Mouse (Mus musculus) right cerebral cortex, postnatal 36 days (tissue): ENCODE measurements around the gene Asb18.

Experiments used
- DNase-seq, 2 experiments: peaks; one replicate each; pipeline ENCODE4 v3.0.0; 2022; ENCODE audit warnings: low spot score in 2 of 2, mixed read lengths in 1 of 2

Gene Asb18

DNA sequence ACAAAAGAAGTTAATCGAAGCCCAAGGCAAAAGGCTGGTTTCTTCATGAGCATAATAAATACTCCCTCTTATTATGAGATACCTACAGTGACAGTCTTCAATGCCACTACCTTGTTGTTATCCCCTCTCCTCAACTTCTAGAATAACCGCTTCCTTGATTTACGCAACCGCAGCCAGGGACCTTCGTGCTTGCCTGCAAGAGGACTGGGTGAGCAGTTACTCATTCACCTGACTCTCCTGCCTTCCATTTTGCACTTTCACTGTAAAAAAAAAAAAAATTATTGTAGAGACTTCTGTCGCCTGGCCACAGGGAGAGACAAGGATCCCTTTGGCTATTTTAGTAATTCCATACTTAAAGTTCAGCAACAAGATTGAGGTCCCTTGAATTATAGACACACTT lies 81.4 kb downstream of the Asb18 start:
- no peak for DNase-seq

DNA sequence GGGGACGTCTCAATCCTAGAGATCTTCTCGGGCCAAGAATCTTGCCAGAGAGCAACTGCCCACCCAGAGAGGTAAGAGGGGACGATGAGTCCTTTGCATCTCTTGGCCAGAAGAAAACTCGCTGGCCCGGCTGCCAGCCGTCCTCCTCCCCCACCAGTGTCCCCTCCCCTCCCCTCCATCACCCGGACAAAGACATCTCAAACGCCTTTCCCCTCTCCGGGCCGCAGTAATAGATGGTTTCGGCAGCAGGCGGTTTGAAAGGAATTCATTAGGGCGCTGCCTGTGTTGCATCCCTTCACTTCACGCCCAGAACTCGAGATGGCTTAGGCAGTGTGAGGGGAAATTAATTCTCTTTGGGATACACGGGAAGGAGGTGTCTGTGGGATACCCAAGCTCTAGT lies 81.8 kb downstream of the Asb18 start:
- DNase-seq: no peak

DNA sequence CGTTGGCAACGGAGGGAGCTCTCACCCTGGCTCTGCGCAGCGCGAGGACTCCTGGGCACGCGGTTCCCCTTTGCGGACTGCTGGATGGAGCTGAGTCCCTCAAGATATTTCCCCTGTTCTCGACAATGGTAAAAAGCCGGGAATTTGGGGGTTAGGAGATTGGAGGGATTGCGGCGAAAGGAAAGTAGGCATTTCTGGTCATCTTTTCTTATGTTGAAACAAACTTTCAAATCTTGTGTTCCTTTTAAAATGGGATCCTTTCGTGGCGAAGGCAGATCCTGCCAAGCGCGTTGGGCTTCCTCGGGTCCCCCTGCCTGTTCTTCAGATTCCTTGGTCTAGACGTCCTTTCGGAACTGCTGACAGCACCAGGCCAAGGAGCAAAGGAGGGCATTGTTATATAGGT lies 82.4 kb downstream of the Asb18 start:
- DNase-seq: no peak

DNA sequence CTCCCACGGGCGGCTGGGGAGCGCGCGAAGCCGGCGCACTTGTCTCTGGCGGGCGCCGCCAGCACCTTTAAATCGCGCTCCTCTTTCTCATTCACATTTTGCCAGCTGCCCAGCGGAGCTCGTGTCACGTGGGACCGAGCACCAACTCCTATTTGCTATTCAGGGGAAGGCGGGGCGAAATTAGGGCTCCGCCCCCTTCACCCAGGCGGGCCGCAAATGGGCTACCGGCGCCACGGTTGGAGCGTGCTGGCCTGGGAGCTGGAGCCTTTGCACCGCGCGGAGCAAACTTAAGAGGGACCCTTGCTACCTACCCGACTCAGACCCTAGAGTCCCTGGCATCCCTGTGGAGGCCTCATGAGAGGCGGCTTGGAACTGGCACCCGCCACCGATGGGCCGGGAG lies 83.3 kb downstream of the Asb18 start, which contains the start of gene Gbx2:
Gbx2 (minus strand) TSS at position 60 of the 400 bp plus-strand sequence.
- no peak for DNase-seq

DNA sequence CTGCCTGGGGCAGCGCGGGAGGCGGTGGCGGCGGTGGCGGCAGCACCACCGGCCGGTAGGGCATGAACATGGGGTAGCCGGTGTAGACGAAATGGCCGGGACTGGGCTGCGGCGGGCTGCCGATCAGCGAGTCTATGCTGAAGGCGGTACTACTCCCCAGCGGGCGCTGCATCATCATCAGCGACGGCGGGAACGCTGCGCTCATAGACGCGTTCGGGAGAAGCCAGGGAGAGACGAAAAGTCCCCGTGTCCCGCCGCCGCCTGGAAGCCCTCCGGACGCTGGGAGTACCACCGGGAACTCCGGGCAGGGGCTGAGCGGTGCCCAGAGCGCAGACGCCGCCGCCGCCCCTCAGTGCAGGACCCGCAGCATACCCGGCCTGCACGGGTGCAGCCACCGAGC lies 83.9 kb downstream of the Asb18 start:
- DNase-seq: no peak

DNA sequence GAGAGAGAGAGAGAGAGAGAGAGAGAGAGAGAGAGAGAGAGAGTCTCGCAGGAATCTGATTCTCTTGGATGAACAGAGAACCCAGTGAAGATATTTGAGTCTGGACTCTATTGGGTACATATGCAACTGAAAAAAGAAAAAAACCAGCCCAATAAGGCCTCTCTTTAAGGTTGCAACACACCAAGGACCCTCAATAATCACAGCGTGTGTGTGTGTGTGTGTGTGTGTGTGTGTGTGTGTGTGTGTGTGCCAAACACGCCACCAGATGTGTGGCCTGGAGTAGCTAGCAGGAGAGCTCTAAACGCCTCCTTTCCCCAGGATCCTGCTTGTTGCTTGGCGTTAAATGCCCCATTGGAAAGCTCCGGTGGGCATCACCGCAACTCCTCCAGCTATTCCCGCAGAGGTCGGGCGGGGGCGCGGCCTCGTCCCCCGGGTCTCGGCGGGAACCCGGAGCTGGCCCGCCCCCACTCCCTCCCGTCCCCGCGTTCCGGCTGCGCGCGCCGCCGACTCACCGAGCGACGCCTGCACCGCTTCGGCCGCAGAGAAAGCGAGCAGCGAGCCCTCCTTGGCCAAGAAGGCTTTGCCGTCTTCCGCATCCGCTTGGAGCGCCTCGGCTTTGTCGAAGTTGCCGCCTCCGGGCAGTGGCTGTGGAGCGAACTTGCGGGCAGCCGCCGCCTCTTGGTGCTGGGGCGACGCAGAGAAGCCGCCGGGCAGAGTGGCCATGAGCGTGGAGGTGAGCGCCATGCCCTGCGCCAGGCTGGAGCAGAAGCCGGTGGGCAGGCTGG lies 84.6 kb downstream of the Asb18 start:
- DNase-seq: no peak

DNA sequence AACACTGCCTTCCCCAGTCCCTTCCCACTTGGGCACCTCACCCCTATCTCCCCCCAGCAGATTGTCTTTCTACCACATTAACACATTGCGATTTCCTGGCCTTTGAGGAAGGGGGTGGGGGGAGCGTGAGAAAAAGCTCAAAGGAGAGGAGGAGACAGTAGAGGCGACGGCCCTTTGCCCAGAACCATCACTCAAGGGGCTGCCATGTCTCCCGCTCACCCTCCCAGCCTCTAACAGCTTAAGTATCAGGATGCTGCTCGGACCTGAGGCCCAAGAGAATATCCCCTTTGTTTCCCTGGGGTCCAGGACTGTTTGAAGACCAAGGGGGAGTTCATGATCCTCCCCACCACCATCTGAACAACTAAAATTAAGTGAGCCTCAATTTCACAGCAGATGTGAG lies 85.3 kb downstream of the Asb18 start:
- DNase-seq: no peak

DNA sequence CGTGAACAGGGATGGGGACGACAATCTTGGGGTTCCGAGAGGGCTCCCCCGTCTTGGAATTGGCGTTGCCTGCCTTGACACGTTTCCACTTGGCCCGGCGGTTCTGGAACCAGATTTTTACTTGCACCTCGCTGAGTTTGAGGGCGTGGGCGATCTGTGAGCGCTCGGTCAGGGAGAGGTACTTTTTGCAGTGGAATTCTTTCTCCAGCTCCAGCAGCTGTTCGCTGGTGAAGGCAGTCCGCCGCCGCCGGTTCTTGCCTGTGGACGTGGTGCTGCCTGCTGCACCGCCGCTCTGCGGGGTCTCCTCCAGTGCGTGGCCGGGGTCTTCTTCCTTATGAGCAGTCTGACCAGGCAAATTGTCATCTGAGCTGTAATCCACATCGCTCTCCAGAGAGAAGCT lies 85.8 kb downstream of the Asb18 start:
- no peak for DNase-seq

DNA sequence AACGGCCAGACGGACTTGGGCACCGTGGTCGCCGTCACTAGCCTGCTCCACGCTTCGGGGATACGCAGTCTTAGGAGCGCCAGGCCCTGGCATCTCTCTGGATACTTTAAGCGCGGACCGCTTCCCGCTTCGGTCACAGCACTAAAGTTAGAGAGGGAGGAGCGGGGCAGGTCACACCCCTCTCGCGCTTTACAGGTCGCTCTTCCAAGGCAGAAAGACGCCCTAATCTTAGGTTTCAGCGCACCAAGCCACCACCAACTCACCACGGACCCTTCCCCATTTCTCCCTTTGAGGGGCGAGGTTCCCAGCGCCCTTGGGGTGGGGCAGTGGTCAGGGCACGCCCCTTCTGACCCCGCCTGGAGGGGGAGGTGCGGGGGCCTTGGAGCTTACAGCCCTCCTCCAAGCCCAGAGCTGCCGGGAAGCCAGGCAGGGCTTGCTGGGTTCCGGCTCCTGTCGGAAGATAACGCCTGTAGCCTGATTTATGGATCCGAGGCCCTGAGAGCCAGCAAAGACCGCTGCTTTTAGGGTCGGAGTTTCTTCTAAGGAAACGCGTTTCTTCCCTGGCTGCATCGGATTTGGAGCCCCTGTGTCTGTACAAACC lies 87.3 kb downstream of the Asb18 start:
- DNase-seq: no peak

DNA sequence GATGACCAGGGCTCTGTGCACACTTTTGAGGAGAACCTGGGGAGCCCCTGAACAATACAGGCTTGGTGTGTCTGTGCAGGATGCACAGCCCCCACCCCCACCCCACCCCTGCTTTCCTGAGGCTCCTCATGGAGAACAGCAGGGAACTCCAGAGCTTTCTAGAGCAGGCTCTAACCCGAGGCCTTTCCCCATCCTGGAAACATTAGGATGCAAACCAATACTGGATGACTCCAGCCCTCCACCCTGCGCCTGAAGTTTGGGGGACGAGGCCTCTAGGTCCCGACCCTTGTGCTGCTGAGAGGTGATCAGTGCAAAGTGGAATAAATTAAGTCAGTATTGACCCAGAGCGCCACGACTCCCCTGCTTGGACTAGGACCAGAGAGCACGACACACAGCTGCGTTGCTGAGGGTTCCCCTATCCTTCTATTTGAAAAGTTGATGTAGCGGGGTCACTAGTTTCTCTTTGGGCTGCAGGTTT lies 87.8 kb downstream of the Asb18 start:
- no peak for DNase-seq

DNA sequence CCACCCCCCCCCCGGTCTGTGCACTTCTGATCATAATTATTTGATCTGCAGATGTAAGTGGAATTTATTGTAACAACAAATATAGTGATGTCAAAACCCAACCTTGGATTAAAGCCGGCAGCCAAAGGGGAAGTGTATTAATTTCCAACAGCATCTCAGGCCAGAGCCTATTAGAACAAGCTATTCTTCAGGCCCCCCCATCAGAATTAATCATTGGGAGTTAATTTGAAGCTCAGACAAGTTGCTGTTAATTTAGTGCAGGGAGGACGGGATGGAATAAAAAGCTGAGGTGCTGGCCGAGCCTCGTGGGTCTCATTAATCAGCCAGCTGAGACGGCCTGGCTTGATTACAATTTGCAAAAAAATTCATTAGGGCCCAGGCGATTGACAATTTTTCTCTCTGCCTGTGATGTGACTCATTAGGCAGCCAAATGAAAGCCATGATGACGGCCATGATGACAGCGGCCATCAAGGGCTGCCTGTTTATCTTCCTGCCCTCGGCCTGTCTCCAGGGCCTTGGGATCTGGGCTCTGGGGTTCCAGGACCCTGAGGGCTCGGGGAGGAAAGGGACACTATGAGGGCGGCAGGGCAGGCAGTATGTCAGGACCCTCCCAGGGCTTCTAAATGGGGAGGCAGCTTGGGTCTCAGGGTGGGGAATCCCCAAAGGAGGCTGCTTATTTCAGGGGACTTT lies 88.8 kb downstream of the Asb18 start:
- DNase-seq: no peak

DNA sequence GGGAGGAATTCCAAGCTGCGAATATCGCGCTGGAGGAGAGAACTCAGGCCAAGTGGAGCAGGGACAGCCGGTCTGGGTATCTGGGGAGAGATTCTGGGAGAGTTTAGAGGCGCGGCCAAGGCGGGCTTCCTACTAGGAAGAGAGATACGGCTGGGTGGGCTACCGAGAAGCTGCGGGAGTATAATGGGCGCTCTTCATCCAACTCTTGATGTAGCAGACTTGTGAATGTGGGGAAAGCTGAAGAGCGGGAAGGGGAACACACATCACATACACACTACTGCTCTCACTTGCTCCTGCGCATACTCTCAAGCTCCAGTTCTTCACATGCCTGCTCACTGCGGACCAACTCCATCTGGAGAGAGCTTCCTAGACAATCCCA lies 90.8 kb downstream of the Asb18 start:
- DNase-seq: no peak

DNA sequence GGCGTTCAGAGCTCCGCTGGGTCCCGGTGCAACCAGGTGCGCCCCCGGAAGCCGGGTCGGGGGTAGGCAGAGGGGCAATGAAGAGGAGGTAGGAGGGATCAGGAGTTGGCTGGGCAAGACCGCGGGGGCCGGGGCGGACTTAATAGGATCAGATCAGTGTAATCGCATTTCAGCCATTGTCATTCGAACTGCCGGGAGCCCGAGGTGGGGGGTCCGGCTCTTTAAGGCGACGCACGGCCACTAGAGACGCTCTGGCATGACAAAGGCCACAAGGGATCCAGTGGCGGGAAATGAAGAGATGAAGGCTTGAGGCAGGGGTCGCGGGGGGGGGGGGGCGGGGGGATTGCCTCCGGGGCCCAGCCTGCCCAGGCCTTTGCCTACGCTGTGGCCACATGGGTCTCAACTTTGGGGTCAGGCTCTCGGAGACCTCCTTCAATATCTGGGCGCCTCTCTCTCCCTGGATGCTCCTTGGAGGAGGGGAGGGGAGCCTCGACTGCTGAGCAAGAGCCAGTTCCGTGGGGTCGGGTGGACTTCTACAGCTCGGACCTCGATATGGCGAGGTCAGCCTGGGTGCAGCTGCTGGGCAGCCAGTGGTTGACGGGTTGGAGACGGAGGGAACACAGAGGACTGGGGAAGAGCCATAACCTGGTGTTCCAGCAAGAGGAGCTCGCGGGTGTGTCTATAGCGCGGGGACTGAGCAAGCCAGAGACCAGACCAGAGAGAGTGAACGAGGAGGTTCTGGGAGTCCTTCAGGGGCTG lies 91.4 kb downstream of the Asb18 start:
- DNase-seq: no peak

DNA sequence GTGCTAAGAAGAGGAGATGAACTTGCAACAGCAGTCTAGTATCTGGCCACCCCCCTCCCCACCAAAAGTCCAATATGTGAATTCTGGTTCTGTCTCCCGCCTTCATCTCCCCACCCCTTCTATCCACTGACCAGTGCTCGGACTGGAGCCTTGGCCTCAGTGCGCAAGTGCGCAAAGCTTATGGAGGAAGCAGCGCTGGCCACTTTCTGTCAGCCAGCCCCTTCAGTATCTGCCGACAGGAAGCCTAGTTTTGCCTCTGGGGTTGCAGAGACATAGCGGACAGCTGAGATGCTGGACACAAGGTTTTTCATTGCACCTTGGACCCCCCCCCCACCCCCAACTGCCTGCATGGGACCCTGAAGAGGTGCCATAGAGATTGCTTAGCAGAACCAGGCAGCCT lies 92.2 kb downstream of the Asb18 start:
- no peak for DNase-seq

DNA sequence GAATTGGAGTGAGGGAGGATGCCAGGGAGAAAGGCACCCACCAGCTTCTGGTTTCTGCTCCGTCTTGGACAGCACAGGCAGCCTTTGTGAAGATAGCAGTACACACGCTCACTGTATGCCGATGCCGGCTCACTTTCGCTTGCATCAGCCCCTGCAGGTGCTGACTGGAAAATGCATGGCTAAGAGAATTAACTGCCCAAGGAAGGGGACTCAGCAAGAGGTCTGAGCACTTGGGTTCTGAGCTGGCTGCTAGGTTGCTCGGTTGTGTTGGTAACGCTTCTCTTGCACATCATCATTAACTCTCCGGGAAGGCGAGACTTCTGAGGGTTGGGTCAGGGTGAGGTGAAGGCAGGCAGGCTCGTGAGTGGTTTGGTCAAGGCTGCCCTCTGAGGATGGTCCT lies 92.7 kb downstream of the Asb18 start:
- no peak for DNase-seq

DNA sequence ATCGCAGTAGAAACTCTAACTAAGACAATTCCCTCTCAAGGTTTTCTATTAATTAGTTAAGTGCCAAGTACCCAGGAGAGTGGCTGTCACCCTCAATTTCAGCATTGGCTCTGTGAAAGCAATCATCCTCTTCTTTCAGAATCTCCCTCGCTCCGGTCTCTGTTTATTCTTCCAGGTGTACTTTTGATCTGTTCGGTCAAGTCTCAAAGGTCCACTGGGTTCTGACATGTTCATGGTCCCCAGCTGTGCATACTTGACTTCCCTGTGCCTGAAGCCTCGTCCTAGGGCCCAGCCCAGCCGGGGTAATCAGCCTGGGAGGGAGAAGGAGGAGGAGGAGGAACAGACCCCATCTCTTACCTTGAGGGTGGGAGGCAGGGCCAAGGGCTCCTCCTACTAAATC lies 95.3 kb downstream of the Asb18 start:
- DNase-seq: no peak

DNA sequence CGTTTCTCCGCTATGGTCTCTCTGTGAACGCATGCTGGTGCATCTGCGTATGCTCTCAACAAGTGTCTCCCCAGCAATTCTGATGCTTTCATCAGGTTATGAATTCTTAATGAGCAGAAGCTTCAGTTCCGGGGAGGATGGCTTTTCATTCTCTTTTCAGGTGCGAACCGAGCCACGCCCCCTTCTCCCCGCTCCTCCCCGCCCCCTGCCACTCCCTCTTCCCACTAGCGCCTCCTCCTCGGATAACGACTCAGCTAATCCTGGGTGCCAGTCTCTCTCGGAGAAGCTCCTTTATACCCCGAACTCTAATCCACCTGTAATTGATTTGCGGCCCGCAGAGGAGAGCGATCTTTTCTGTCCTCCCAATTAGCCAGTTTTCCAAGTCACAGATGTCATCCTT lies 96.4 kb downstream of the Asb18 start:
- no peak for DNase-seq

DNA sequence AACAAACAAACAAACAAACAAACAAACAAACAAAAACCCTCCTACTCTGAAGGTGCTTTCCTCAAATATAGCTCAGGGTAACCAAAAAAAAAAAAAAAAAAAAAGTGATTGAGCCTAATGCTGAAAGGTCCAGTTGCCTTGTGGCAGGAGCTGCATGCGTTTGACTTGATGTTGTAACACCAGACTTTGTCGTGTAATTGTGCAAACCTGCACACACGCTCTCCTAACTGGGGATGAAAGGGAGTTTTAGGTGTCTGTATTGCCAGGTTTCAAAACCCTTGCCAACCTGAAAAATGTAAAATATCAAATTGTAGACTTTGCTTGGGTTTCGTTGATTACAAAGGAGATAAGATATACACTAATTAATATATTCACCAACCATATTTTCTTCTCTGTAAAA lies 100.9 kb downstream of the Asb18 start:
- DNase-seq: no peak

DNA sequence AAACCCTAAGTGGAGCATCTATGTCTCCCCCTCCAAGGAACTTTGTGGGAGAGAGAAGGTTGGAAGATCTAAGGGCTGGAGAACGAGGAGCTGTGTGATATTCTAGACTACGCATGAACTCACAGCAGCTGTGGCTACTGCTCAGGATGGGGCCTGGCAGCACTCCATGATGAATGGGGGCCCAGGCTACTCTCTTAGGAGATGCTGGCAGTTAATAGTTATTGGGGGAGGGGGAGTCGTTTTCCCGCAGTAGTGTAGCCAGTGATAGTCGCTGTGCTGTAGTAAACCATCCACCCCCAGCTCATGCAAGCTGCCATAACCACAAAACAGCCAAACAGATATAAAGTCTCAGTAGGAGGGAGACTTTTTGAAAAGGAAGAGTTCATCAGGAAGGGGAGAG lies 102.1 kb downstream of the Asb18 start:
- DNase-seq: no peak

DNA sequence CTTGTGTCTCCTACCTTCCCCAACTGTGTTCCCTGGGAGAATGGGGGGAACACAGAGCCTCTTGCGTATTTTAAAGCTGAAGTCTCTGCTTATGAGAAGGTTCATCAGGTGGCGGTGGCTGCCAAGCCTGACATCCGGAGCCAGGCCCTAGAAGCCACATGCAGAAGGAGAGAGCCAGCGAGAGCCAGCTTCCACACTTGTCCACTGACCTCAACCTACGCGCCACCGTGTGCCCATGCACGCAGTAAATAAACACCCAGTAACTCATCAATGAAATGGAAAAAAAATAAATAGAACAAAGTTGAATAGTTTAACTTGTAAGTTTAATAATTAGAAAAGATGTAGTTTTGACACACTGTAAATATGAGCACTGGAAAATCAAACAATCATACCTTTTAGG lies 104.7 kb downstream of the Asb18 start:
- DNase-seq: no peak

DNA sequence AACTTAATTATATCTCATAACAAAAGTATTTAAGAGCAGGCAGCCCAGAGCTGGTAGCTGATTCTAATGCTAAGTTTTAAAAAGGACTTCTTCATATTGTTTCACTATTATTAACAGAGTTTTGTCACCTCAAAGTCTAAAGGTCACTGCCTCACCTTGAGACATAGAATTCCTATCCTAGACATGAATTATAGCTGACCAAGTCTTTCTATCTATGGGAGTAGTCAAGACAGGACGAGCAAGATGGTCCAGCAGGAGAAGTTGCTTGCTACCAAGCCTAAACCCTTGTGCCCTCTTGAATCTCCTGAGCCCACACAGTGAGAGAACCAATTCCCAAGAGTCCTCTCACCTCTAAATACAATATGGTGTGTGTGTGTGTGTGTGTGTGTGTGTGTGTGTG lies 111.8 kb downstream of the Asb18 start:
- no peak for DNase-seq

DNA sequence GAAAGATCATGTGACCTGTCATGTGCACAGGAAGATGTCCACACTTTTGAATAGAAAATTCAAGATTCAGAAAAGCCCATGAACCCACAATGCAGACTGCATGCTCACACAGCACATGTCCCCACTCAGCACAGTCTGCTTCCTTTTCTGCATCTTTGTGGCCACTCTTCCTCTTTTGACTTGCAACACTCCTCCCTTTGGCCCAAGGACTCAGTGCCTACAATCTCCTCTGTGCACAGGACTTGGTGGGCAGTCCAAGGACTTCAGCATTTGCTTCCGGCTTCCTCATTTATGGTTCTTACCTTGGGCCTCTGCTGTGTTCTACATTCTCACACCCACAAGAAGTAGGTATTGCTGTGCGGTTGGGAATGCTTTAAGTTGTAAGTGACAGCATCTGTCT lies 112.2 kb downstream of the Asb18 start:
- no peak for DNase-seq
